Mouse (Mus musculus) CH12.LX (cell line): ENCODE data around the gene Kidins220. TPM values are rescaled to one million over a fixed set of nuclear protein-coding genes. Genes with fewer than 3 reads are reported as not detected.
A peak's percentile ranks its signal among the peaks of the same experiment; 100 is the strongest.

ENCODE experiments used
- DNase-seq: peaks from one replicate; pipeline ENCODE4 v3.0.0-alpha.2; 2013; ENCODE audit errors: extremely low read depth
- H3K27ac ChIP-seq: 2 replicates; pipeline ENCODE4 v1.5.1; 2012; ENCODE audit warnings: low read depth, mild to moderate bottlenecking, control low read depth, moderate library complexity; ENCODE audit not compliant: insufficient read depth
- H3K27me3 ChIP-seq: replicated peaks from 2 replicates; pipeline ENCODE3; 2012; ENCODE audit warnings: inconsistent platforms
- H3K36me3 ChIP-seq, 2 experiments: replicated peaks in 1 of 2; 2 replicates each; pipeline versions ENCODE3 to v1.6.1; 2012; ENCODE audit warnings: inconsistent platforms in 1 of 2, low read length in 1 of 2, mild to moderate bottlenecking in 1 of 2, mixed read lengths in 1 of 2, moderate library complexity in 1 of 2; ENCODE audit not compliant: control insufficient read depth in 1 of 2, insufficient read depth in 1 of 2
- H3K4me1 ChIP-seq, 2 experiments: 2 replicates each; pipeline ENCODE4 v1.6.1; 2012; ENCODE audit warnings: inconsistent platforms in 1 of 2, moderate library complexity in 1 of 2; ENCODE audit not compliant: insufficient read depth in 2 of 2, control insufficient read depth in 1 of 2
- H3K4me2 ChIP-seq: 2 replicates; pipeline ENCODE4 v1.6.1; 2012; ENCODE audit warnings: low read depth, mild to moderate bottlenecking, control low read depth; ENCODE audit not compliant: poor library complexity, insufficient read depth, severe bottlenecking
- H3K4me3 ChIP-seq, 3 experiments: fragments of 150-350 bp in 1 of 3; sonication (generic) in 1 of 3; replicated peaks in 1 of 3; 2 replicates each; pipeline versions ENCODE3 to v1.5.1; 2011 to 2012; ENCODE audit warnings: low read depth in 2 of 3, low read length in 2 of 3, mild to moderate bottlenecking in 2 of 3, moderate library complexity in 2 of 3, control low read depth in 1 of 3, improper control_type of control experiment in 1 of 3, inconsistent platforms in 1 of 3, mixed read lengths in 1 of 3; ENCODE audit not compliant: poor library complexity in 1 of 3
- H3K79me2 ChIP-seq: replicated peaks from 2 replicates; pipeline ENCODE4 v1.6.1; 2012; ENCODE audit warnings: mild to moderate bottlenecking, moderate library complexity; ENCODE audit not compliant: control insufficient read depth, poor library complexity, insufficient read depth, severe bottlenecking; ENCODE audit errors: extremely low read depth
- H3K9ac ChIP-seq: 2 replicates; pipeline ENCODE4 v1.6.1; 2012; ENCODE audit warnings: low read depth, mild to moderate bottlenecking, control low read depth, moderate library complexity; ENCODE audit not compliant: insufficient read depth
- H3K9me3 ChIP-seq: replicated peaks from 2 replicates; pipeline ENCODE3; 2012; ENCODE audit warnings: low read length, inconsistent platforms, mixed read lengths
- CHD2 ChIP-seq: IDR thresholded peaks from 2 replicates; pipeline ENCODE4 v1.6.1; 2011; ENCODE audit warnings: low read length, improper control_type of control experiment
- CTCF ChIP-seq, 2 experiments: IDR thresholded peaks in 1 of 2; conservative IDR thresholded peaks in 1 of 2; 2 replicates each; pipeline ENCODE4 v1.5.1; 2011 to 2012; ENCODE audit warnings: low read depth in 2 of 2, low read length in 2 of 2, improper control_type of control experiment in 1 of 2, inconsistent platforms in 1 of 2, mild to moderate bottlenecking in 1 of 2, moderate library complexity in 1 of 2
- EP300 ChIP-seq: IDR thresholded peaks from 2 replicates; pipeline ENCODE4 v1.6.1; 2011; ENCODE audit warnings: low read length, improper control_type of control experiment
- ETS1 ChIP-seq: conservative IDR thresholded peaks from 2 replicates; pipeline ENCODE4 v1.6.1; 2012; ENCODE audit warnings: low read depth, mild to moderate bottlenecking, inconsistent platforms, low read length, improper control_type of control experiment, moderate library complexity
- GABPA ChIP-seq: IDR thresholded peaks from 2 replicates; pipeline ENCODE4 v1.6.1; 2012; ENCODE audit warnings: low read depth, low read length, improper control_type of control experiment, inconsistent platforms; ENCODE audit not compliant: insufficient replicate concordance
- HCFC1 ChIP-seq: IDR thresholded peaks from 2 replicates; pipeline ENCODE4 v1.6.1; 2012; ENCODE audit warnings: low read depth, mild to moderate bottlenecking, inconsistent platforms, low read length, improper control_type of control experiment
- IRF4 ChIP-seq: IDR thresholded peaks from 2 replicates; pipeline ENCODE4 v1.6.1; 2014; ENCODE audit warnings: low read depth, mild to moderate bottlenecking, inconsistent platforms, low read length, improper control_type of control experiment
- JUN ChIP-seq: IDR thresholded peaks from 2 replicates; pipeline ENCODE4 v1.6.1; 2011; ENCODE audit warnings: low read depth, mild to moderate bottlenecking, low read length, improper control_type of control experiment, moderate library complexity; ENCODE audit not compliant: insufficient read depth
- JUND ChIP-seq: conservative IDR thresholded peaks from 2 replicates; pipeline ENCODE4 v1.6.1; 2011; ENCODE audit warnings: low read depth, low read length, improper control_type of control experiment
- KAT2A ChIP-seq: IDR thresholded peaks from 2 replicates; pipeline ENCODE4 v1.6.1; 2012; ENCODE audit warnings: low read length, improper control_type of control experiment, inconsistent platforms; ENCODE audit not compliant: insufficient replicate concordance
- MAFK ChIP-seq: IDR thresholded peaks from 2 replicates; pipeline ENCODE4 v1.6.1; 2011; ENCODE audit warnings: low read length, improper control_type of control experiment; ENCODE audit not compliant: insufficient replicate concordance
- MAX ChIP-seq: IDR thresholded peaks from 2 replicates; pipeline ENCODE4 v1.6.1; 2011; ENCODE audit warnings: low read length, improper control_type of control experiment
- MEF2A ChIP-seq: IDR thresholded peaks from 2 replicates; pipeline ENCODE4 v1.6.1; 2014; ENCODE audit warnings: low read depth, mild to moderate bottlenecking, inconsistent platforms, low read length, improper control_type of control experiment, borderline replicate concordance
- MXI1 ChIP-seq: IDR thresholded peaks from 2 replicates; pipeline ENCODE4 v1.6.1; 2011; ENCODE audit warnings: mild to moderate bottlenecking, low read depth, low read length, improper control_type of control experiment
- NELFE ChIP-seq: IDR thresholded peaks from 2 replicates; pipeline ENCODE4 v1.6.1; 2011; ENCODE audit warnings: low read depth, low read length, improper control_type of control experiment
- POLR2A ChIP-seq: IDR thresholded peaks from 2 replicates; pipeline ENCODE4 v1.6.1; 2011; ENCODE audit warnings: low read depth, mild to moderate bottlenecking, improper control_type of control experiment, low read length
- POLR2AphosphoS2 ChIP-seq: IDR thresholded peaks from 2 replicates; pipeline ENCODE4 v1.6.1; 2011; ENCODE audit warnings: low read depth, low read length, improper control_type of control experiment
- RAD21 ChIP-seq: IDR thresholded peaks from 2 replicates; pipeline ENCODE4 v1.6.1; 2011; ENCODE audit warnings: low read depth, mild to moderate bottlenecking, low read length, improper control_type of control experiment, moderate library complexity
- RCOR1 ChIP-seq: conservative IDR thresholded peaks from 2 replicates; pipeline ENCODE4 v1.6.1; 2012; ENCODE audit warnings: low read depth, mild to moderate bottlenecking, inconsistent platforms, low read length, improper control_type of control experiment
- SMC3 ChIP-seq: IDR thresholded peaks from 2 replicates; pipeline ENCODE4 v1.6.1; 2011; ENCODE audit warnings: low read depth, low read length, improper control_type of control experiment
- USF1 ChIP-seq: IDR thresholded peaks from 2 replicates; pipeline ENCODE4 v1.6.1; 2014; ENCODE audit warnings: low read depth, mild to moderate bottlenecking, inconsistent platforms, low read length, improper control_type of control experiment
- ZKSCAN1 ChIP-seq: IDR thresholded peaks from 2 replicates; pipeline ENCODE4 v1.6.1; 2012; ENCODE audit warnings: low read depth, inconsistent platforms, low read length, improper control_type of control experiment, borderline replicate concordance
- ZNF384 ChIP-seq: IDR thresholded peaks from 2 replicates; pipeline ENCODE4 v1.6.1; 2012; ENCODE audit warnings: low read depth, low read length, improper control_type of control experiment, inconsistent platforms
- dilution Hi-C: fragments of 300-500 bp; cut with MboI; formaldehyde crosslinking; loops from 2 replicates; pipeline ENCODE4 v1.14.3; 2020; ENCODE audit warnings: low sequenced_read_pairs; ENCODE audit not compliant: extremely low pct_unique_long_range_greater_than_20kb, extremely low pct_ligation_motif_present
- in situ Hi-C: fragments of 300-500 bp; cut with MboI; formaldehyde crosslinking; loops from 3 replicates; pipeline ENCODE4 v1.14.3; 2019; ENCODE audit warnings: low sequenced_read_pairs, low pct_ligation_motif_present, low pct_unique_long_range_greater_than_20kb, mixed read lengths
- polyA plus RNA-seq: library from polyadenylated mRNA; unstranded; fragments of >175 nt; gene quantifications from 2 replicates; pipeline ENCODE4 v1.2.1, GENCODE M21; 2012; ENCODE audit warnings: low read depth; ENCODE audit not compliant: insufficient read length
- total RNA-seq, 2 experiments: library from RNA; depleted of rRNA; stranded (reverse); fragments of 300-350 nt in 1 of 2; fragments of >200 nt in 1 of 2; gene quantifications; 2 replicates each; pipeline ENCODE4 v1.2.3; 2012 to 2014

Kidins220 gene
- total and polyA plus RNA-seq, 3 experiments: 32.4 to 47.8 (median 39.4) TPM

DNA sequence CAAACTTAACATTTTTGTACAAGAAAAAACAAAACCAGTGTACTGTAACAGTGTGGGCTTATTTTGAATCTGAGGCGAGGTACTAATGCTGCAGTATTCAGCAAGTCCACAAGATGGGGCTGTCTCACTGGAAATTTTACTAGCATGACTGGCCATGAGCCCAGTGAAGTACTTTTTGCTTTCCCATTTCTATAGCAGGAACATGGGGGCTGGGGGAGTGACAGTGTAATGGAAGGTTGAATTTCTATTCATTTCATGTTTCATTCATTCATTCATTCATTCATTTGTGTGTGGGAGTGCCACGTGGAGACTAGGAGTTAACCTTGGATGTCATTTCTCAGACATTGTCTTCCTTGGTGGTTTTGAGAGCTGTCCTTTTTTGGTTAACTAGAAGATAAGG, 52.7 kb downstream of the Kidins220 start:
- H3K4me3 ChIP-seq: no peak overlapping the region
- dilution Hi-C loops (no loop called here), in situ Hi-C loops (no loop called here)
- TF ChIP-seq MEF2A (no peak), JUND (peak; percentile 35; the same call in 1 of the 2 replicates), RAD21 (peak; percentile 81), SMC3 (peak; percentile 60), POLR2A (no peak), CTCF (conservative IDR thresholded peaks at IDR 0.05 in 1 of 2, IDR thresholded peaks at IDR 0.05 in 1 of 2; ENCODE audit: low read depth in 2 of 2, low read length in 2 of 2) (peak; percentile 74 to 78)
- no peak overlapping the region for H3K4me2 ChIP-seq
- H3K36me3 ChIP-seq: peaks cover 28 to 73% of the 10 kb centered on the region in 2 experiments
- H3K9me3 ChIP-seq: no peaks in the 10 kb centered on the region
- H3K4me1 ChIP-seq: no peaks in the 10 kb centered on the region
- H3K27me3 ChIP-seq: no peaks in the 10 kb centered on the region
- no peaks in the 10 kb centered on the region for H3K79me2 ChIP-seq
- no peak overlapping the region for H3K27ac ChIP-seq
- H3K9ac ChIP-seq: no peak overlapping the region
- DNase-seq: peak; percentile 62

DNA sequence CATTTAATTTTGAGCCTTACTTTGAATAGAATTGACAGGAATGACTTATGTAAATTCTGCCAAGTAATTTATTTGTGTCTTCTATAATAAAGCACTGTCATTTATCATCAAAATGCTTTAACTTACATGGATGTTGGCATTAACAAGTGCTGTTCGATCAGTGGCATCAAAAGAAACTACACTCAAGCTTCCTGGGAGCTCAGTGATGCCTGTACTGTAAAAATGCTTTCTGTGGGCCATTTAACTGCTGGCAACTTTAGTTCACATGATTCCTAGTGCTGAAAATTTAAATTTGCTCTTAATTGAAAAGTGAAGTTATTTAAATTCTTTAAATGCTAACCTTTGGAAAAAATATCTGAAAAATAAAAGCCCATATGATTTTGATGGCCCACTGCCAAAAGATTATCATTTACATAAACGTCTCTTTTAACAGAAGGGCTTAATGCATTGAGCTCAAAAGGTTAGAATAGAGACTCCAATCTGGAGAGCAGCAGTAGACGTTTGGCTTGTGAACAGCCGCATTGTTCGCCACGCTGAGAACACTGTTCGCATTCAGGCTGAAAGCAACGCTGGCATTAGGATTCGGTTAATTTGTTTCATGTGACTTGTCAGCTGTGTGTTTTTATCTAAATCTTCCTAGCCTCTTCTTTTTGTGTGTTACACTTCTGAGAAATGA, 59.1 kb downstream of the Kidins220 start:
- TF ChIP-seq SMC3 (no peak), MAX (no peak), MXI1 (no peak), HCFC1 (no peak), CHD2 (no peak), KAT2A (no peak), IRF4 (no peak), RAD21 (no peak), RCOR1 (no peak), JUN (no peak), POLR2AphosphoS2 (no peak), ZKSCAN1 (no peak), ETS1 (no peak), ZNF384 (no peak), NELFE (no peak), EP300 (no peak), MEF2A (no peak), MAFK (no peak), GABPA (no peak), USF1 (no peak)
- TF ChIP-seq, all 38 proteins: peak for 0
- Histone ChIP-seq H3K4me2 (no peak overlapping the region), H3K4me1 (peaks cover 11 to 24% of the 10 kb centered on the region in 2 experiments), H3K36me3 (peaks cover 31 to 56% of the 10 kb centered on the region in 2 experiments), H3K27me3 (no peaks in the 10 kb centered on the region), H3K4me3 (no peak overlapping the region), H3K9ac (no peak overlapping the region), H3K27ac (no peak overlapping the region), H3K79me2 (no peaks in the 10 kb centered on the region; the same call in 1 of the 2 replicates), H3K9me3 (no peaks in the 10 kb centered on the region)
- dilution Hi-C loops: no loop called here
- DNase-seq: no peak
- in situ Hi-C loops: no loop called here
